Mouse (Mus musculus) liver, embryonic 14.5 days (tissue): ENCODE measurements around the gene Prkd1. TPM values are rescaled to one million over a fixed set of nuclear protein-coding genes. Genes with fewer than 3 reads are reported as not detected.

Source experiments
- ATAC-seq: fragments of 200-750 bp; cut with Nextera tagmentation; 2 replicates; pipeline ENCODE4 v1.8.0; 2017; ENCODE audit warnings: moderate number of reproducible peaks, mild to moderate bottlenecking, moderate library complexity; ENCODE audit not compliant: insufficient read depth
- DNase-seq, 3 experiments: peaks; one replicate each; pipeline ENCODE4 v3.0.0-alpha.2; 2012 to 2013; ENCODE audit warnings: low read depth in 3 of 3, low spot score in 3 of 3
- H3K27ac ChIP-seq: fragments of 300-500 bp; sonication (generic); 2 replicates; pipeline ENCODE4 v1.5.1; 2014; ENCODE audit warnings: moderate library complexity, mild to moderate bottlenecking, control low read depth, inconsistent platforms
- H3K27me3 ChIP-seq: fragments of 300-500 bp; sonication (generic); 2 replicates; pipeline ENCODE4 v1.6.1; 2014; ENCODE audit warnings: mild to moderate bottlenecking, low read length, moderate library complexity; ENCODE audit not compliant: control insufficient read depth, insufficient read depth
- H3K36me3 ChIP-seq: fragments of 300-500 bp; sonication (generic); replicated peaks from 2 replicates; pipeline ENCODE4 v1.6.1; 2014; ENCODE audit warnings: low read depth; ENCODE audit not compliant: control insufficient read depth, insufficient read depth
- H3K4me1 ChIP-seq, 2 experiments: fragments of 200-500 bp in 1 of 2; fragments of 300-500 bp in 1 of 2; sonication (generic) in 1 of 2; replicated peaks; 2 replicates each; pipeline ENCODE4 v1.6.1; 2012 to 2014; ENCODE audit warnings: antibody characterized with exemption in 1 of 2, inconsistent platforms in 1 of 2, low read length in 1 of 2; ENCODE audit not compliant: control insufficient read depth in 2 of 2, insufficient read depth in 2 of 2
- H3K4me2 ChIP-seq: fragments of 300-500 bp; sonication (generic); 2 replicates; pipeline ENCODE4 v1.6.1; 2014; ENCODE audit warnings: low read depth, mild to moderate bottlenecking, control low read depth, moderate library complexity
- H3K4me3 ChIP-seq, 2 experiments: fragments of 200-500 bp in 1 of 2; fragments of 300-500 bp in 1 of 2; sonication (generic) in 1 of 2; 2 replicates each; pipeline ENCODE4 v1.5.1; 2012 to 2014; ENCODE audit warnings: low read depth in 2 of 2, low read length in 2 of 2, mild to moderate bottlenecking in 2 of 2, control low read depth in 1 of 2, inconsistent platforms in 1 of 2, moderate library complexity in 1 of 2; ENCODE audit not compliant: insufficient read depth in 1 of 2
- H3K9ac ChIP-seq: fragments of 300-500 bp; sonication (generic); replicated peaks from 2 replicates; pipeline ENCODE4 v1.6.1; 2014; ENCODE audit warnings: mild to moderate bottlenecking, control low read depth, moderate library complexity
- H3K9me3 ChIP-seq: fragments of 300-500 bp; sonication (generic); 2 replicates; pipeline ENCODE4 v1.6.1; 2016; ENCODE audit warnings: low read length, mixed read lengths; ENCODE audit not compliant: control insufficient read depth
- CTCF ChIP-seq: IDR thresholded peaks from 2 replicates; pipeline ENCODE4 v1.5.1; 2016; ENCODE audit warnings: antibody characterized with exemption, low read depth, control low read depth
- EP300 ChIP-seq: IDR thresholded peaks from 2 replicates; pipeline ENCODE4 v1.6.1; 2016; ENCODE audit warnings: antibody characterized with exemption, low read depth
- WGBS: fragments of 180-500 bp; shearing (Covaris S2); extraction: QIAGEN DNeasy Blood & Tissue Kit; methylation state at CpG from one replicate; pipeline ENCODE4 v1.1.7; 2014; ENCODE audit not compliant: insufficient replicate concordance; 5-methylcytosine and 5-hydroxymethylcytosine counted together
- polyA plus RNA-seq, 2 experiments: library from polyadenylated mRNA; depleted of rRNA in 1 of 2; stranded (reverse) in 1 of 2; unstranded in 1 of 2; fragments of >200 nt; fragmentation: Nextera tagmentation in 1 of 2; extraction: Ambion mirVana in 1 of 2; gene quantifications; 2 replicates each; pipeline versions ENCODE4 v1.2.1 to v1.2.3; 2012 to 2014

The Prkd1 gene
- polyA plus RNA-seq, 2 experiments, result 0.56 to 0.73 TPM

- H3K36me3 ChIP-seq, result no peaks in the 10 kb centered on the region
- ATAC-seq (no peak), DNase-seq (no peak)
- H3K27ac ChIP-seq, result no peak overlapping the region
- H3K4me2 ChIP-seq, result no peak overlapping the region
- H3K9ac ChIP-seq, result no peak overlapping the region
- TF ChIP-seq CTCF (no peak), EP300 (no peak)
- no peaks in the 10 kb centered on the region for H3K4me1 ChIP-seq
- no peaks in the 10 kb centered on the region for H3K27me3 ChIP-seq
- H3K9me3 ChIP-seq, result no peaks in the 10 kb centered on the region
- WGBS, result 44% methylated on average over 1 of the region's 1 CpGs
- H3K4me3 ChIP-seq, result no peak overlapping the region
These were observed 88.4 kb downstream of the Prkd1 start for GRCm38 (mm10) chr12:50560536-50560935.

GRCm38 (mm10) chr12:50558231-50558630 is 90.7 kb downstream of the Prkd1 start:
- ATAC-seq, result no peak
- 45% methylated on average over 4 of the region's 4 CpGs for WGBS
- H3K27ac ChIP-seq, result no peak overlapping the region
- H3K36me3 ChIP-seq, result no peaks in the 10 kb centered on the region
- DNase-seq, result no peak
- H3K4me2 ChIP-seq, result no peak overlapping the region
- H3K27me3 ChIP-seq, result no peaks in the 10 kb centered on the region
- H3K4me3 ChIP-seq, result no peak overlapping the region
- H3K4me1 ChIP-seq, result no peaks in the 10 kb centered on the region
- H3K9ac ChIP-seq, result no peak overlapping the region
- TF ChIP-seq EP300, result no peak
- TF ChIP-seq CTCF, result no peak
- no peaks in the 10 kb centered on the region for H3K9me3 ChIP-seq

- Histone ChIP-seq H3K9ac (no peak overlapping the region), H3K27ac (no peak overlapping the region), H3K9me3 (no peaks in the 10 kb centered on the region), H3K27me3 (no peaks in the 10 kb centered on the region), H3K4me1 (no peaks in the 10 kb centered on the region), H3K4me3 (no peak overlapping the region), H3K36me3 (no peaks in the 10 kb centered on the region), H3K4me2 (no peak overlapping the region)
- DNase-seq (no peak), ATAC-seq (no peak)
- TF ChIP-seq CTCF (no peak), EP300 (no peak)
- 52% methylated on average over 3 of the region's 3 CpGs for WGBS
These were observed 94.7 kb downstream of the Prkd1 start for GRCm38 (mm10) chr12:50554214-50554613.

- H3K9me3 ChIP-seq, result no peaks in the 10 kb centered on the region
- no peak overlapping the region for H3K9ac ChIP-seq
- 58% methylated on average over 8 of the region's 8 CpGs for WGBS
- TF ChIP-seq EP300 (no peak), CTCF (no peak)
- no peak overlapping the region for H3K4me2 ChIP-seq
- H3K27me3 ChIP-seq, result no peaks in the 10 kb centered on the region
- no peaks in the 10 kb centered on the region for H3K36me3 ChIP-seq
- no peak overlapping the region for H3K27ac ChIP-seq
- ATAC-seq (no peak), DNase-seq (no peak)
- H3K4me1 ChIP-seq, result peaks cover 0 to 1% of the 10 kb centered on the region in 2 experiments; a peak in 1 of 4 replicates
- H3K4me3 ChIP-seq, result no peak overlapping the region
These were observed 98.9 kb downstream of the Prkd1 start for GRCm38 (mm10) chr12:50549860-50550555.

GRCm38 (mm10) chr12:50546394-50546793 is 102.5 kb downstream of the Prkd1 start:
- no peak overlapping the region for H3K9ac ChIP-seq
- no peaks in the 10 kb centered on the region for H3K9me3 ChIP-seq
- no peaks in the 10 kb centered on the region for H3K36me3 ChIP-seq
- H3K27me3 ChIP-seq, result no peaks in the 10 kb centered on the region
- peaks cover 0 to 3% of the 10 kb centered on the region in 2 experiments; a peak in 1 of 4 replicates for H3K4me1 ChIP-seq
- ATAC-seq, result no peak
- TF ChIP-seq CTCF, result no peak
- TF ChIP-seq EP300, result no peak
- no peak overlapping the region for H3K4me2 ChIP-seq
- DNase-seq, result no peak
- no peak overlapping the region for H3K27ac ChIP-seq
- 68% methylated on average over 5 of the region's 5 CpGs for WGBS
- no peak overlapping the region for H3K4me3 ChIP-seq
